Mouse (Mus musculus) liver, embryonic 13.5 days (tissue): Measurements from ENCODE around the gene Ift22. TPM values are rescaled to one million over a fixed set of nuclear protein-coding genes. Genes with fewer than 3 reads are reported as not detected.
A peak's percentile ranks its signal among the peaks of the same experiment; 100 is the strongest.

Source experiments
- ATAC-seq: fragments of 200-750 bp; cut with Nextera tagmentation; 2 replicates; pipeline ENCODE4 v1.8.0; 2017; ENCODE audit warnings: low read depth, mild to moderate bottlenecking, moderate number of reproducible peaks, moderate library complexity
- DNase-seq: peaks from one replicate; pipeline ENCODE4 v3.0.0; 2022
- H3K27ac ChIP-seq: fragments of 300-500 bp; sonication (generic); 2 replicates; pipeline ENCODE4 v1.5.1; 2015; ENCODE audit warnings: moderate library complexity, mild to moderate bottlenecking, inconsistent platforms
- H3K27me3 ChIP-seq: fragments of 300-500 bp; sonication (generic); 2 replicates; pipeline ENCODE4 v1.6.1; 2015; ENCODE audit warnings: mild to moderate bottlenecking, inconsistent platforms
- H3K36me3 ChIP-seq: fragments of 300-500 bp; sonication (generic); 2 replicates; pipeline ENCODE4 v1.6.1; 2015; ENCODE audit warnings: mild to moderate bottlenecking, inconsistent platforms
- H3K4me1 ChIP-seq: fragments of 300-500 bp; sonication (generic); replicated peaks from 2 replicates; pipeline ENCODE4 v1.6.1; 2015; ENCODE audit warnings: inconsistent platforms
- H3K4me2 ChIP-seq: fragments of 300-500 bp; sonication (generic); 2 replicates; pipeline ENCODE4 v1.6.1; 2015; ENCODE audit warnings: inconsistent platforms, mild to moderate bottlenecking, moderate library complexity
- H3K4me3 ChIP-seq: fragments of 300-500 bp; sonication (generic); replicated peaks from 2 replicates; pipeline ENCODE4 v1.5.1; 2015; ENCODE audit warnings: mild to moderate bottlenecking, inconsistent platforms
- H3K9ac ChIP-seq: fragments of 300-500 bp; sonication (generic); 2 replicates; pipeline ENCODE4 v1.6.1; 2015; ENCODE audit warnings: mild to moderate bottlenecking, inconsistent platforms
- H3K9me3 ChIP-seq: fragments of 300-500 bp; sonication (generic); replicated peaks from 2 replicates; pipeline ENCODE4 v1.6.1; 2016; ENCODE audit warnings: inconsistent platforms
- WGBS: fragments of 180-500 bp; shearing (Covaris S2); methylation state at CpG from one replicate; pipeline ENCODE4 v1.1.7; 2015; ENCODE audit not compliant: insufficient replicate concordance; 5-methylcytosine and 5-hydroxymethylcytosine counted together
- polyA plus RNA-seq: library from polyadenylated mRNA; unstranded; fragments of >200 nt; fragmentation: Nextera tagmentation; extraction: Ambion mirVana; gene quantifications from 2 replicates; pipeline ENCODE4 v1.2.1, GENCODE M21; 2015

Ift22 gene
- polyA plus RNA-seq, 1 experiment from 2014 or later, result 13.7 TPM

GRCm38 (mm10) chr5:136914183-136914582, 6.2 kb downstream of the Ift22 start:
- ATAC-seq, result no peak
- Histone ChIP-seq H3K9ac (no peak overlapping the region), H3K4me3 (no peak overlapping the region), H3K36me3 (no peaks in the 10 kb centered on the region), H3K9me3 (no peaks in the 10 kb centered on the region), H3K27me3 (no peaks in the 10 kb centered on the region), H3K27ac (no peak overlapping the region), H3K4me2 (no peak overlapping the region), H3K4me1 (peaks cover 2% of the 10 kb centered on the region)
- WGBS, result 74% methylated on average over 3 of the region's 3 CpGs
- DNase-seq, result no peak

GRCm38 (mm10) chr5:136917613-136918242, 9.8 kb downstream of the Ift22 start:
- peaks cover 20% of the 10 kb centered on the region for H3K4me1 ChIP-seq
- 86% methylated on average over 8 of the region's 8 CpGs for WGBS
- DNase-seq, result no peak
- no peak for ATAC-seq
- H3K27me3 ChIP-seq, result no peaks in the 10 kb centered on the region
- no peaks in the 10 kb centered on the region for H3K9me3 ChIP-seq
- H3K9ac ChIP-seq, result no peak overlapping the region
- H3K4me2 ChIP-seq, result no peak overlapping the region
- H3K4me3 ChIP-seq, result no peak overlapping the region
- no peaks in the 10 kb centered on the region for H3K36me3 ChIP-seq
- H3K27ac ChIP-seq, result no peak overlapping the region

- Histone ChIP-seq H3K4me2 (peak overlapping the region; percentile 87), H3K4me3 (peak overlapping the region; percentile 66), H3K9ac (peak overlapping the region; percentile 73), H3K36me3 (no peaks in the 10 kb centered on the region), H3K27me3 (no peaks in the 10 kb centered on the region), H3K27ac (peak overlapping the region; percentile 47; the same call in 1 of the 2 replicates), H3K4me1 (peaks cover 24% of the 10 kb centered on the region), H3K9me3 (no peaks in the 10 kb centered on the region)
- whole genome bisulfite sequencing, result 3% methylated on average over 38 of the region's 38 CpGs
- ATAC-seq, result peak; percentile 89
- DNase-seq, result peak; percentile 71
Observed at GRCm38 (mm10) chr5:136918655-136919472, 10.9 kb downstream of the Ift22 start.

- WGBS, result 18% methylated on average over 17 of the region's 18 CpGs
- DNase-seq (no peak), ATAC-seq (no peak)
Observed at GRCm38 (mm10) chr5:136919546-136920301, 11.8 kb downstream of the Ift22 start.

GRCm38 (mm10) chr5:136922830-136923229, 14.9 kb downstream of the Ift22 start:
- H3K9me3 ChIP-seq, result no peaks in the 10 kb centered on the region
- H3K9ac ChIP-seq, result no peak overlapping the region
- no peaks in the 10 kb centered on the region for H3K27me3 ChIP-seq
- ATAC-seq (no peak), DNase-seq (no peak)
- no peak overlapping the region for H3K27ac ChIP-seq
- H3K36me3 ChIP-seq, result peaks cover 5% of the 10 kb centered on the region; the same call in 1 of the 2 replicates
- no peak overlapping the region for H3K4me2 ChIP-seq
- H3K4me1 ChIP-seq, result peaks cover 24% of the 10 kb centered on the region
- 70% methylated on average over 9 of the region's 9 CpGs for WGBS
- no peak overlapping the region for H3K4me3 ChIP-seq

More at GRCm38 (mm10) chr5:136919546-136920301, 11.8 kb downstream of the Ift22 start:
- Histone ChIP-seq H3K4me3 (peak overlapping the region; percentile 66), H3K27me3 (no peaks in the 10 kb centered on the region), H3K9ac (peak overlapping the region; percentile 73), H3K27ac (peak overlapping the region; percentile 47; the same call in 1 of the 2 replicates), H3K9me3 (no peaks in the 10 kb centered on the region), H3K4me2 (peak overlapping the region; percentile 87), H3K4me1 (peaks cover 24% of the 10 kb centered on the region), H3K36me3 (no peaks in the 10 kb centered on the region; the same call in 1 of the 2 replicates)

- H3K4me1 ChIP-seq, result peaks cover 24% of the 10 kb centered on the region
- no peaks in the 10 kb centered on the region for H3K27me3 ChIP-seq
- no peak overlapping the region for H3K9ac ChIP-seq
- no peaks in the 10 kb centered on the region for H3K9me3 ChIP-seq
- no peak overlapping the region for H3K4me3 ChIP-seq
- peaks cover 5% of the 10 kb centered on the region; the same call in 1 of the 2 replicates for H3K36me3 ChIP-seq
- no peak for ATAC-seq
- H3K4me2 ChIP-seq, result no peak overlapping the region
- H3K27ac ChIP-seq, result no peak overlapping the region
- no peak for DNase-seq
- 57% methylated on average over 7 of the region's 7 CpGs for WGBS
Observed at GRCm38 (mm10) chr5:136923751-136924478, 16.0 kb downstream of the Ift22 start.

GRCm38 (mm10) chr5:136929073-136929472, 21.1 kb downstream of the Ift22 start:
- DNase-seq (peak; percentile 65), ATAC-seq (peak; percentile 61)
- no peak overlapping the region for H3K4me3 ChIP-seq
- H3K9ac ChIP-seq, result no peak overlapping the region
- 0 out of 2 replicates have a peak, but pooled peaks cover 3% of the 10 kb centered on the region for H3K4me1 ChIP-seq
- WGBS, result 17% methylated on average over 4 of the region's 4 CpGs
- peaks cover 5% of the 10 kb centered on the region; the same call in 1 of the 2 replicates for H3K36me3 ChIP-seq
- no peaks in the 10 kb centered on the region for H3K9me3 ChIP-seq
- no peak overlapping the region for H3K4me2 ChIP-seq
- no peaks in the 10 kb centered on the region for H3K27me3 ChIP-seq
- no peak overlapping the region for H3K27ac ChIP-seq

GRCm38 (mm10) chr5:136931896-136932295, 23.9 kb downstream of the Ift22 start:
- no peak overlapping the region for H3K4me2 ChIP-seq
- no peaks in the 10 kb centered on the region for H3K36me3 ChIP-seq
- no peaks in the 10 kb centered on the region for H3K9me3 ChIP-seq
- no peak overlapping the region for H3K27ac ChIP-seq
- ATAC-seq (no peak), DNase-seq (no peak)
- no peak overlapping the region for H3K4me3 ChIP-seq
- H3K9ac ChIP-seq, result no peak overlapping the region
- 81% methylated on average over 14 of the region's 14 CpGs for WGBS
- no peaks in the 10 kb centered on the region for H3K27me3 ChIP-seq
- 0 out of 2 replicates have a peak, but pooled peaks cover 3% of the 10 kb centered on the region for H3K4me1 ChIP-seq

- Histone ChIP-seq H3K4me1 (0 out of 2 replicates have a peak, but pooled peaks cover 3% of the 10 kb centered on the region), H3K36me3 (no peaks in the 10 kb centered on the region), H3K27me3 (no peaks in the 10 kb centered on the region), H3K4me2 (no peak overlapping the region), H3K4me3 (no peak overlapping the region), H3K27ac (no peak overlapping the region), H3K9ac (no peak overlapping the region), H3K9me3 (no peaks in the 10 kb centered on the region)
- no peak for ATAC-seq
- 69% methylated on average over 5 of the region's 5 CpGs for WGBS
- DNase-seq, result no peak
Observed at GRCm38 (mm10) chr5:136932956-136933355, 25.0 kb downstream of the Ift22 start.

GRCm38 (mm10) chr5:136933930-136934329, 26.0 kb downstream of the Ift22 start:
- Histone ChIP-seq H3K9ac (no peak overlapping the region), H3K36me3 (no peaks in the 10 kb centered on the region), H3K27me3 (no peaks in the 10 kb centered on the region), H3K4me3 (no peak overlapping the region), H3K27ac (no peak overlapping the region), H3K4me2 (no peak overlapping the region), H3K4me1 (0 out of 2 replicates have a peak, but pooled peaks cover 3% of the 10 kb centered on the region), H3K9me3 (no peaks in the 10 kb centered on the region)
- 66% methylated on average over 6 of the region's 6 CpGs for WGBS
- ATAC-seq (no peak), DNase-seq (no peak)
